Mouse (Mus musculus) spleen, adult 2 months (tissue): Measurements from ENCODE around the gene Cldn20.

Experiments
- CTCF ChIP-seq: fragments of 200-500 bp; IDR thresholded peaks from 2 replicates; pipeline ENCODE4 v1.5.1; 2011; ENCODE audit warnings: mild to moderate bottlenecking, inconsistent platforms; ENCODE audit not compliant: insufficient read depth, insufficient read length, insufficient replicate concordance; ENCODE audit errors: extremely low read depth
- POLR2A ChIP-seq: fragments of 200-500 bp; IDR thresholded peaks from 2 replicates; pipeline ENCODE4 v1.6.1; 2011; ENCODE audit warnings: low read depth, low read length, inconsistent platforms

DNA sequence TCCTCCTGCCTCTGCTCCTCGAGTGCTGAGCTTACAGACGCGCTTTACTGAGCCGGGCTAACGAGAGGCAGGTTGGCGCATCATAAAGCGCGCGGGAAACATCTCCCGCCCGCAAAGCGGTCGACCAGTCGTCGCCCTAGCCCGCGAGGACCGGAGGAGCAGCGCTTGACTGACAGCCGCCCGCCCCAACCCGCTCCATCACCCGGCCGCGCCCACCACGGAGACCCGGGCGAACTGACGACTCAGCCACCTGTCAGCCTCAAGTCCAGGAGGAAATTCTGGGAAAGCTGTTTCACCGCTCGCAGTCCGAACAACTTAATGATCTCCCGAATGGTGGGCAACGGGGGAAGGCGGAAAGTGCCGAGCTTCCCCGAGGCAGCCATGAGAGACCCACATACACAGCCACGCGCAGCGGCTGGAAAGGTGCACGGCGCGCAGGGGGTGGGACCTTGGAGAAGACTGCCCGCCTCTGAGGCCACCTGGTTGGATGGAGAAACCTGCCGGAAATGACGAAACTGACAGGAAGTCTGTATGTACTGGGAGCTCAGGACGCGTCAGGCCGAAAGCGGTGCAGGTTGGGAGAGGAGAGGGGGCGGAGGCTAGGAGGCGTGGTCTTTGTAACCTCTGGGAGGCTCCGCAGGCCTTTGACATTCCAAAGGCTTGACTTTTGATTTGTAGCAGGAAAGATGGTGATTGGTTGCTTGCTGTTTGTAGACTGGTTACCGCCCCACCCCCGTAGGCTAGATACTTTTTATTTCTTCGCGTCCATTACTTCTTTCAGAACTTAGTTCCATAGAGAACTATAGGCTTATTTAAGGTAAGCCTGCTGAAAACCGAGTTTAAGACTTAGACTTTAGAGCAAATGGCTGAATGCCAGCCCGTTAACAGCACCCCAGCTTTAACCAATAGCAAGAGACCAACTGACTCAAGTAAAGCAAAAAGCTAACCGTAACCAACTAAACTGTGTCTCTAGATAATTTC is 25.3 kb downstream of the Cldn20 start, which contains the start of gene Tfb1m:
- TF ChIP-seq CTCF (no peak), POLR2A (no peak; the same call in 1 of the 2 replicates)
